Mouse (Mus musculus) neural tube, embryonic 14.5 days (tissue): ENCODE data around the gene Usp15. TPM values are rescaled to one million over a fixed set of nuclear protein-coding genes. Genes with fewer than 3 reads are reported as not detected.
"Not testable (repeated sequence)": the region's sequence is repeated elsewhere in the genome, so short reads cannot be mapped to it uniquely, and the experiment has no call there.

Experiments
- ATAC-seq: fragments of 200-750 bp; cut with Nextera tagmentation; 2 replicates; pipeline ENCODE4 v1.8.0; 2017; ENCODE audit warnings: low read depth, mild to moderate bottlenecking, moderate TSS enrichment, moderate library complexity
- H3K27ac ChIP-seq: fragments of 300-500 bp; sonication (generic); 2 replicates; pipeline ENCODE4 v1.5.1; 2014; ENCODE audit warnings: low read depth, mild to moderate bottlenecking, control low read depth, low read length, moderate library complexity, mixed read lengths
- H3K27me3 ChIP-seq: fragments of 300-500 bp; sonication (generic); 2 replicates; pipeline ENCODE4 v1.6.1; 2014; ENCODE audit warnings: low read length; ENCODE audit not compliant: control insufficient read depth, insufficient read depth
- H3K36me3 ChIP-seq: fragments of 300-500 bp; sonication (generic); 2 replicates; pipeline ENCODE4 v1.6.1; 2014; ENCODE audit warnings: low read length, mixed read lengths; ENCODE audit not compliant: control insufficient read depth, insufficient read depth
- H3K4me1 ChIP-seq: fragments of 300-500 bp; sonication (generic); 2 replicates; pipeline ENCODE4 v1.6.1; 2014; ENCODE audit warnings: low read length; ENCODE audit not compliant: control insufficient read depth, insufficient read depth
- H3K4me2 ChIP-seq: fragments of 300-500 bp; sonication (generic); 2 replicates; pipeline ENCODE4 v1.6.1; 2014; ENCODE audit warnings: mild to moderate bottlenecking, low read depth, low read length, control low read depth
- H3K4me3 ChIP-seq: fragments of 300-500 bp; sonication (generic); 2 replicates; pipeline ENCODE4 v1.5.1; 2014; ENCODE audit warnings: low read depth, low read length, control low read depth, mixed read lengths
- H3K9ac ChIP-seq: fragments of 300-500 bp; sonication (generic); replicated peaks from 2 replicates; pipeline ENCODE4 v1.6.1; 2014; ENCODE audit warnings: low read depth, mild to moderate bottlenecking, control low read depth, low read length, mixed read lengths
- H3K9me3 ChIP-seq: fragments of 300-500 bp; sonication (generic); 2 replicates; pipeline ENCODE4 v1.6.1; 2016; ENCODE audit warnings: low read length; ENCODE audit not compliant: control insufficient read depth
- WGBS: fragments of 180-500 bp; shearing (Covaris S2); extraction: QIAGEN DNeasy Blood & Tissue Kit; methylation state at CpG from one replicate; pipeline ENCODE4 v1.1.7; 2014; 5-methylcytosine and 5-hydroxymethylcytosine counted together
- polyA plus RNA-seq: library from polyadenylated mRNA; unstranded; fragments of >200 nt; fragmentation: Nextera tagmentation; extraction: Ambion mirVana; gene quantifications from 2 replicates; pipeline ENCODE4 v1.2.1, GENCODE M21; 2014

Gene Usp15
- 95.5 and 106 TPM in 2 replicates for polyA plus RNA-seq

- peak within 1 kb of the TSS; percentile 87 for H3K9ac ChIP-seq
- peaks cover 9% of the 10 kb centered on the region; the same call in 1 of the 2 replicates for H3K4me1 ChIP-seq
- H3K9me3 ChIP-seq: no peaks in the 10 kb centered on the region
- WGBS: under 1% methylated on average over 54 of the region's 66 CpGs
- H3K27ac ChIP-seq: peak within 1 kb of the TSS; percentile 94
- peak within 1 kb of the TSS; percentile 48 for H3K4me2 ChIP-seq
- no peaks in the 10 kb centered on the region for H3K36me3 ChIP-seq
- H3K27me3 ChIP-seq: no peaks in the 10 kb centered on the region
- H3K4me3 ChIP-seq: peak within 1 kb of the TSS; percentile 95
- ATAC-seq: peak; percentile 95
Measured at GRCm38 (mm10) chr10:123196835-123197559, at the start of gene Usp15. Gene Usp15 (minus strand): TSS chr10:123196995.

DNA sequence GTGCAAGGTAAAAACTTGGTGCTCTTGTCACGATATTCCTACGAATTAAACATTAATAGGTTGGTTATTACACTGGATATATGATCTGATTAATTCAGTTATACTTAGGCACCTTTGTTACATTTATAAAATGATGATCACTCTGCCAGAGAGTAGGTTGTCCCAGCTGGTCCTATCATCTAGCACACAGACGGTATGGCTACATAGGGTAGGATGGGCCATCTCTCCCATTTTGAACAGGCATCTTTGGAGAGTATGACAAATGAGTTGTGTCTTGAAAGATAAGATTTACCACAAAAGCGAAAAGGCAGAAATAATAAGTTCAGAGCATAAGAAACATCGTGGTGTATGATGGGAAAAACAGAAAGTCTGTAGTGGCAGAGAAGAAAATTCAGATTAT lies 32.6 kb upstream of the Usp15 start:
- WGBS: 94% methylated on average over 5 of the region's 5 CpGs
- Histone ChIP-seq H3K27ac (no peak overlapping the region), H3K9me3 (no peaks in the 10 kb centered on the region), H3K4me1 (no peaks in the 10 kb centered on the region), H3K36me3 (no peaks in the 10 kb centered on the region), H3K4me3 (no peak overlapping the region), H3K9ac (no peak overlapping the region), H3K4me2 (no peak overlapping the region), H3K27me3 (no peaks in the 10 kb centered on the region)
- ATAC-seq: no peak

DNA sequence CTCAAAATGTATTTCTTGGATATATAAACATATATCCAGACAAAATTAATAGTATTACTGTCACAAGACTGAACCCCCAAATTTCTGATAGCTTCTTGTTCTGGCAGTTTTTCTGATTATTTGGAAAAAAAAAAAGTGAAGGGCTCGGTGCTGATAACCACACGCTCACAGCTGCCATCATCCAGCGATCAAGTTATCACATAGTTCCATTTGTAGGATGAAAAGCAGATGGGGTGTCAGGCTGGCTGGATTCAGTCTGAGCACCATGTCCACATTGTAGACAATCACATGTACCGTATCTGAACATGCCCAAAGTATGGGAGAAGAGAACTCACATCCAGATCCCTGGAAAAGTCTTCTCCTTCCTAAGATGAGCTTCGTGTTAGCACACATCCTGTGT lies 26.0 kb upstream of the Usp15 start:
- H3K9me3 ChIP-seq: no peaks in the 10 kb centered on the region
- H3K4me2 ChIP-seq: no peak overlapping the region
- ATAC-seq: no peak
- H3K27me3 ChIP-seq: no peaks in the 10 kb centered on the region
- H3K9ac ChIP-seq: no peak overlapping the region
- 93% methylated on average over 5 of the region's 5 CpGs for WGBS
- no peaks in the 10 kb centered on the region for H3K4me1 ChIP-seq
- no peak overlapping the region for H3K27ac ChIP-seq
- no peaks in the 10 kb centered on the region for H3K36me3 ChIP-seq
- no peak overlapping the region for H3K4me3 ChIP-seq

DNA sequence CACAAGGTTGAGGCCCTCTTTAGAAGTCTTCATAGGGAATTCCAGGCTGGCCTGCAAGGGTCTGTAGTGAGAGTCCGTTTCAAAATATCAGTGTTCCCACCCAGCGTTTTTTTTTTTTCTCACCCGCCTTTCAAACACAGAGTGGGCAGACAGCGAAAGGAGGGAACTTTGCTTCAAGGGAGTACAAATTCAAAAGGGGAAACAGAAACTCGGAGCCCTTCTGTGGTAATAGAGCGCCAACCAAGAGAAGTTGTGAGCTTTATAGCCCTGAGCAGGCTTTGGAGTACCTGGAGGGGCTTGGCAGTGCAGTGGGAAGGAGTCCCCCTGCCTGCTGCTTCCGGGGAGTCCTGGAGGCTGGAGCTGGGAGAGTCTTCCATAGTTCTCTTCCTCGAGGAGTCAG lies 12.7 kb upstream of the Usp15 start:
- no peak for ATAC-seq
- H3K4me3 ChIP-seq: no peak overlapping the region
- 77% methylated on average over 8 of the region's 8 CpGs for WGBS
- H3K4me2 ChIP-seq: no peak overlapping the region
- no peak overlapping the region for H3K9ac ChIP-seq
- no peak overlapping the region for H3K27ac ChIP-seq
- no peaks in the 10 kb centered on the region for H3K4me1 ChIP-seq
- H3K27me3 ChIP-seq: no peaks in the 10 kb centered on the region
- H3K9me3 ChIP-seq: no peaks in the 10 kb centered on the region
- H3K36me3 ChIP-seq: no peaks in the 10 kb centered on the region

GRCm38 (mm10) chr10:123208336-123208735 lies 11.5 kb upstream of the Usp15 start:
- no peak for ATAC-seq
- WGBS: 94% methylated on average over 9 of the region's 9 CpGs
- no peaks in the 10 kb centered on the region for H3K4me1 ChIP-seq

GRCm38 (mm10) chr10:123206074-123206473 lies 9.3 kb upstream of the Usp15 start:
- WGBS: 94% methylated on average over 6 of the region's 6 CpGs
- Histone ChIP-seq H3K4me2 (no peak overlapping the region), H3K4me3 (no peak overlapping the region), H3K27me3 (no peaks in the 10 kb centered on the region), H3K36me3 (no peaks in the 10 kb centered on the region), H3K4me1 (no peaks in the 10 kb centered on the region), H3K27ac (no peak overlapping the region), H3K9ac (no peak overlapping the region), H3K9me3 (no peaks in the 10 kb centered on the region)
- no peak for ATAC-seq

More at GRCm38 (mm10) chr10:123208336-123208735, 11.5 kb upstream of the Usp15 start:
- Histone ChIP-seq H3K9me3 (no peaks in the 10 kb centered on the region), H3K4me2 (no peak overlapping the region), H3K27me3 (no peaks in the 10 kb centered on the region), H3K9ac (no peak overlapping the region), H3K27ac (no peak overlapping the region), H3K36me3 (no peaks in the 10 kb centered on the region), H3K4me3 (no peak overlapping the region)

- H3K9ac ChIP-seq, H3K36me3 ChIP-seq, H3K9me3 ChIP-seq, H3K27me3 ChIP-seq, H3K27ac ChIP-seq, H3K4me2 ChIP-seq, H3K4me3 ChIP-seq, H3K4me1 ChIP-seq, ATAC-seq: not testable (repeated sequence)
- 97% methylated on average over 3 of the region's 3 CpGs for whole genome bisulfite sequencing
Measured at GRCm38 (mm10) chr10:123205364-123205763, 8.6 kb upstream of the Usp15 start.

GRCm38 (mm10) chr10:123201981-123202758 lies 5.4 kb upstream of the Usp15 start:
- no peak for ATAC-seq
- Histone ChIP-seq H3K4me2 (no peak overlapping the region), H3K4me3 (no peak overlapping the region), H3K9me3 (no peaks in the 10 kb centered on the region), H3K36me3 (no peaks in the 10 kb centered on the region), H3K4me1 (no peaks in the 10 kb centered on the region), H3K27me3 (no peaks in the 10 kb centered on the region), H3K27ac (no peak overlapping the region), H3K9ac (no peak overlapping the region)
- 93% methylated on average over 23 of the region's 23 CpGs for WGBS

DNA sequence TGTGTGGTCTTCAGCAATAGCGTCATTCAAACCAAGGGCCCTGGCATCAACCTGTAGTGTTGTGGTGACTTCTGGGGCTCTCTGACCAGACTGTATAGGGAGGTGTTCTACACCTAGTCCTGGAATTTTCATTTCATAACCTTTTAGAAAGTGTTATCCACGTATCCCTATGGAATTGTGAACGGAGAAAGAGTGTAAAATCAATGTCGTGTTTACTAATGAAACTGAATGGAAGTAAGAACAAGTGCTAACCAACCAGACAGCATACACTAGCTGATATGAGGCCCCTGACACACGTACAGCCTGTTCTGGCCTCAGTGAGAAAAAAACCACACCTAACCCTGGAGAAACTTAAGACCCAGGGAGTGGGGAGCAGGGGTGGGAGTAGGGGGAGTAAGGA lies 4.6 kb upstream of the Usp15 start:
- Histone ChIP-seq H3K4me3 (no peak overlapping the region), H3K36me3 (no peaks in the 10 kb centered on the region), H3K4me2 (no peak overlapping the region), H3K27ac (no peak overlapping the region), H3K27me3 (no peaks in the 10 kb centered on the region), H3K9ac (no peak overlapping the region), H3K4me1 (no peaks in the 10 kb centered on the region), H3K9me3 (no peaks in the 10 kb centered on the region)
- WGBS: 88% methylated on average over 5 of the region's 5 CpGs
- ATAC-seq: no peak
